Mouse (Mus musculus) small intestine, adult 2 months (tissue): ENCODE data around the gene Slitrk6. TPM values are rescaled to one million over a fixed set of nuclear protein-coding genes. Genes with fewer than 3 reads are reported as not detected.

Experiments used
- H3K27ac ChIP-seq: fragments of 200-500 bp; 2 replicates; pipeline ENCODE4 v1.5.1; 2012; ENCODE audit warnings: low read depth, low read length, control low read depth, inconsistent platforms; ENCODE audit not compliant: insufficient read depth
- H3K27me3 ChIP-seq: fragments of 200-500 bp; 2 replicates; pipeline ENCODE4 v1.6.1; 2012; ENCODE audit warnings: mild to moderate bottlenecking, moderate library complexity, low read length, inconsistent platforms; ENCODE audit not compliant: control insufficient read depth, insufficient read depth
- H3K36me3 ChIP-seq: fragments of 200-500 bp; 2 replicates; pipeline ENCODE4 v1.6.1; 2012; ENCODE audit warnings: mild to moderate bottlenecking, low read length, control low read depth, inconsistent platforms; ENCODE audit not compliant: control insufficient read depth, insufficient read depth
- H3K4me1 ChIP-seq: fragments of 200-500 bp; 2 replicates; pipeline ENCODE4 v1.6.1; 2012; ENCODE audit warnings: low read length, inconsistent platforms, mixed read lengths; ENCODE audit not compliant: control insufficient read depth, insufficient read depth, insufficient read length
- H3K4me3 ChIP-seq: fragments of 200-500 bp; 2 replicates; pipeline ENCODE4 v1.5.1; 2012; ENCODE audit warnings: low read depth, mild to moderate bottlenecking, control low read depth, inconsistent platforms, low read length, moderate library complexity
- CTCF ChIP-seq: fragments of 200-500 bp; IDR thresholded peaks from 2 replicates; pipeline ENCODE4 v1.5.1; 2012; ENCODE audit warnings: low read depth, mild to moderate bottlenecking, control low read depth, inconsistent platforms, low read length, moderate library complexity, mixed read lengths; ENCODE audit not compliant: insufficient replicate concordance, insufficient read length; ENCODE audit errors: extremely low read depth
- POLR2A ChIP-seq: fragments of 200-500 bp; IDR thresholded peaks from 2 replicates; pipeline ENCODE4 v1.6.1; 2012; ENCODE audit warnings: low read depth, mild to moderate bottlenecking, control low read depth, inconsistent platforms, low read length, moderate library complexity
- WGBS: fragments of 180-500 bp; shearing (Covaris S2); methylation state at CpG from one replicate; pipeline ENCODE4 v1.1.7; 2018; 5-methylcytosine and 5-hydroxymethylcytosine counted together
- polyA plus RNA-seq: library from polyadenylated mRNA; depleted of rRNA; stranded (reverse); fragments of >200 nt; gene quantifications from 2 replicates; pipeline ENCODE4 v1.2.3, GENCODE M21; 2012; rRNA removed

Gene Slitrk6
- 0.36 and 0.51 TPM in 2 replicates for polyA plus RNA-seq

- Histone ChIP-seq H3K4me3 (peak within 1 kb of the TSS; percentile 26; the same call in 1 of the 2 replicates), H3K27me3 (no peaks in the 10 kb centered on the region), H3K36me3 (no peaks in the 10 kb centered on the region), H3K27ac (peak within 1 kb of the TSS; percentile 45; the same call in 1 of the 2 replicates), H3K4me1 (0 out of 2 replicates have a peak, but pooled peaks cover 2% of the 10 kb centered on the region)
- WGBS, result 8% methylated on average over 11 of the region's 11 CpGs
- TF ChIP-seq CTCF (no peak), POLR2A (no peak)
Observed at GRCm38 (mm10) chr14:110754484-110755307, at the start of gene Slitrk6. Gene Slitrk6, minus strand, starts transcription at chr14:110755149.

GRCm38 (mm10) chr14:110777546-110777945, 22.6 kb upstream of the Slitrk6 start:
- H3K4me1 ChIP-seq, result no peaks in the 10 kb centered on the region
- no peaks in the 10 kb centered on the region for H3K27me3 ChIP-seq
- TF ChIP-seq CTCF (no peak), POLR2A (no peak)
- H3K27ac ChIP-seq, result no peak overlapping the region
- no peaks in the 10 kb centered on the region for H3K36me3 ChIP-seq
- H3K4me3 ChIP-seq, result no peak overlapping the region

GRCm38 (mm10) chr14:110770694-110771093, 15.7 kb upstream of the Slitrk6 start:
- H3K36me3 ChIP-seq, result no peaks in the 10 kb centered on the region
- H3K27me3 ChIP-seq, result no peaks in the 10 kb centered on the region
- no peak overlapping the region for H3K27ac ChIP-seq
- 69% methylated on average over 1 of the region's 1 CpGs for WGBS
- H3K4me1 ChIP-seq, result no peaks in the 10 kb centered on the region
- no peak overlapping the region for H3K4me3 ChIP-seq
- TF ChIP-seq POLR2A, result no peak
- no peak for TF ChIP-seq CTCF

GRCm38 (mm10) chr14:110762588-110763220, 7.8 kb upstream of the Slitrk6 start:
- H3K27me3 ChIP-seq, result no peaks in the 10 kb centered on the region
- no peak overlapping the region for H3K27ac ChIP-seq
- TF ChIP-seq CTCF (no peak), POLR2A (no peak)
- no peaks in the 10 kb centered on the region for H3K4me1 ChIP-seq
- 18% methylated on average over 7 of the region's 7 CpGs for WGBS
- no peak overlapping the region for H3K4me3 ChIP-seq
- H3K36me3 ChIP-seq, result no peaks in the 10 kb centered on the region

GRCm38 (mm10) chr14:110760909-110761308, 6.0 kb upstream of the Slitrk6 start:
- 51% methylated on average over 1 of the region's 1 CpGs for WGBS
- no peaks in the 10 kb centered on the region for H3K36me3 ChIP-seq
- no peaks in the 10 kb centered on the region for H3K4me1 ChIP-seq
- no peak overlapping the region for H3K4me3 ChIP-seq
- H3K27me3 ChIP-seq, result no peaks in the 10 kb centered on the region
- H3K27ac ChIP-seq, result no peak overlapping the region
- TF ChIP-seq CTCF (no peak), POLR2A (no peak)

GRCm38 (mm10) chr14:110755308-110755650, 330 bp upstream of the Slitrk6 start:
- H3K4me3 ChIP-seq, result no peak overlapping the region
- no peaks in the 10 kb centered on the region for H3K36me3 ChIP-seq
- TF ChIP-seq POLR2A, result no peak
- TF ChIP-seq CTCF, result no peak
- WGBS, result 32% methylated on average over 4 of the region's 4 CpGs
- no peak overlapping the region for H3K27ac ChIP-seq
- no peaks in the 10 kb centered on the region for H3K27me3 ChIP-seq
- 0 out of 2 replicates have a peak, but pooled peaks cover 2% of the 10 kb centered on the region for H3K4me1 ChIP-seq

GRCm38 (mm10) chr14:110739861-110740260, 15.1 kb downstream of the Slitrk6 start:
- H3K36me3 ChIP-seq, result no peaks in the 10 kb centered on the region
- H3K27ac ChIP-seq, result no peak overlapping the region
- H3K27me3 ChIP-seq, result no peaks in the 10 kb centered on the region
- H3K4me3 ChIP-seq, result no peak overlapping the region
- WGBS, result 88% methylated on average over 7 of the region's 7 CpGs
- TF ChIP-seq CTCF (no peak), POLR2A (no peak)
- H3K4me1 ChIP-seq, result no peaks in the 10 kb centered on the region
